Mouse (Mus musculus): ENCODE data around the gene Wiz.

The Wiz gene

DNA sequence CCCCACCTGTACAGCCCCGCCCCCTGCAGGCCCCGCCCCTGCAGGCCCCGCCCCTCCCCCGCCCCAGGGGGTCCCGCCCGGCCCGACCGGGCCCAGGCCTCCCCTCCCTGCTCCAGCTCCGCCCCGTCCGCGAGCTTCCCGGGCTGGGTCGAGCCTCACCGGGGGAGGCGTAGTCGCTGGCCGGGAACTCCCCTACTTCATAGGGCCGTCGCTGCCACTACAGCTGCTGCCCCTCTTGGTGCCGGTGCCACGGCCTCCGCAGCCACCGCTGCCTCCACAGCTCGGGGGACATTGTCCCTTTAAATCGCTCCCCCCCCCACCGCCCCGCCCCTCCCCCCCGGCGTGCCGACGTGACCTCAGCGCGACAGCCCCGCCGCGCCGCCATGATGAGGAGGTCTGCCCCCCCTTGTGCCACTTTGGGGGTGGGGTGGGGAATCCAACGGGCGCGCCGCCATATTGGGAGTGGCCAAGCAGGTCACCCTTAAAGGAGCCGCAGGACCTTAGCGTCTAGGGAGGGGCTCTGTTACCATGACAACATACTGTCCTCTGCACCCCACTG, at the start of gene Wiz:
Wiz (minus strand) TSS at position 339 of the 559 bp plus-strand sequence.
- DNase-seq (ENCODE audit: low spot score), result peak; percentile 95

DNA sequence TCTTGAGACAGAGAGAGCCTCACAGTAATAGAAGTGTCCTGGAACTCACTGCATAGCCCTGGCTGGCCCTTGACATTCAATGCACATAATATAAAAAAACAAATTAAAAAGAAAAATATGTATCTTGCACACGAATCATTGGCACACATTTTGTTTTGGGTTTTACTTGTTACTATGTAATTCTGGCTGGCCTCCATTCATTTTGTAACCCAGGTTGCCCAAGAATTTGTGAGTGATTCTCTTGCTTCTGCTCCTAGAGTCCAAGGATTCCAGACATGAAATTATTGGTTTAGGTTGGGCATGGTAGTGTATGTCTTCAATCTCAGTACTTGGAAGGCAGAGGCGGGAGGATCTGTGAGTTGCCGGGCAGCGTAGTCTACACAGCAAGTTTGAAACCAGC, 47.9 kb upstream of the Wiz start:
- DNase-seq (ENCODE audit: low spot score), result no peak

DNA sequence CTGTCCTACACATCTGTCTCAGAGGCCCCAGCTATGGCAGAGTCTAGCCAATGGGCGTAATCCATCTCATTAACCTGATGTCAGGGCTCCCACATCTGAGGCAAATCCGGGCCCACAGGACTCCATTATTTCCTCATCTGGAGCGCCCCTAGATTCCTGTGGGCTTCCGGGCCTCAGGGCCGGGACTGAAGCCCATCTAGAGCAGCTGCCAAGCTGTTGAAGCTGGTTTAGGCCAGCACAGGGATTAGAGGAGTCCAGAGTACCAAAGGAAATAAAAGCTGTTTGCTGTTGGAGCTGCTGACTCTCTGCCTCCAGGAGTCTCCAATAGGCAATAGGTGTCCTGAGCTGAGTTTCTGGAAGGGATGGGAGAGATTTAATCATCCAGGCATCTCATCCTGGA, 45.9 kb upstream of the Wiz start:
- DNase-seq (ENCODE audit: low spot score), result no peak

DNA sequence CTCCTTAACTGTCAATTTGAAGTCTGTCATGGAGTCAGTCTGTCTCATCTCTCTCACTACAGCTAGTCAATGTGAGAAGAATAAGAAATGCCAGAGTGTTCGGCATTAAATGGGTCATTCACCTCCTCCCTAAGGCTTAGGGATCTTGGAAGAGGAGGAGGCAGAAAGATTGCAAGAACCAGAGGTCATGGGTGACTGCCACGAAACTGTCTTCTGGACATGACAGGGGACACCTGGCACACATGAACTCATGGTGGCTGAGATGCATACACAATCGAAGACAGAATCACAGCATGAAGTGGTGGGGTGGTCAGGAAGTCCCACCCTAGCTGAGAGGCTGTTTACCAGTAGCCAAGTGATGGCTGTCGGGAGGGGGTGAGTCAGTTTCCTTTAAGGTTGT, 45.1 kb upstream of the Wiz start:
- DNase-seq (ENCODE audit: low spot score), result no peak

DNA sequence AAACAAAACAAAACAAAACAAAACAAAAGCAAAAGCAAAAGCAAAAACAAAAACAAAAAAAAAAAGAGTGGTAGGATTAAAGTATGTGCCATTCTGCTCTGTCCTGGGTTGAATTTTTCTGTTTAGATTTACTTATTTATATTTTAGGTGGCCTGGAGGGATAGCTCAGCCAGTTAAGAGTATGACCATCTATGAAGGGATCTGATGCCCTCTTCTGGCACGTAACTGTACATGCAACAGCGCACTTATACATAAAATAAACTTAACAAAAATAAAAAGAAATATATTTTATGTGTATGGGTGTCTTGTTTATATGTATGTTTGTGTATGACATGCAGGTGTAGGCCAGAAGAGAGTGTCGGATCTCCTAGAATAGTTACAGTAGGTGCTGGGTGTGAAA, 42.7 kb upstream of the Wiz start:
- DNase-seq (ENCODE audit: low spot score), result no peak

DNA sequence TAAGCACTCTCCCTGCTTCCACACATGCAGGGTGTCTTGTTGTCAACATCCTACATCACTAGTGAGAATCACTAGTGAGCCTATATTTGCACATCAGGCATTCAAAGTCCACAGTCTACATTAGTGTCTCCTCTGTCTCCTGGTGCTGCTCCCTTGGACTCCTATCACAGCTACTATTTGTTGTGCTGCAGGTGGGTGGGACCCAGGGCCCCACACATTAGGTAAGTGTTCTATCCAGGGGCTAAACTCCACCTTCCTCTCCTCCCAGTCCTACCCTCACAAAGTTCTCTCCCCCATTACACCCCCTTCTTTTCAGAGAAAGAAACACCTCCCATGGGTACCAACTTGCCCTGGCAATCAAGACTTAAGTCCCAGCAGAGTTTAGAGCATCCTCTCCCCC, 37.4 kb upstream of the Wiz start:
- no peak for DNase-seq (ENCODE audit: low spot score)

DNA sequence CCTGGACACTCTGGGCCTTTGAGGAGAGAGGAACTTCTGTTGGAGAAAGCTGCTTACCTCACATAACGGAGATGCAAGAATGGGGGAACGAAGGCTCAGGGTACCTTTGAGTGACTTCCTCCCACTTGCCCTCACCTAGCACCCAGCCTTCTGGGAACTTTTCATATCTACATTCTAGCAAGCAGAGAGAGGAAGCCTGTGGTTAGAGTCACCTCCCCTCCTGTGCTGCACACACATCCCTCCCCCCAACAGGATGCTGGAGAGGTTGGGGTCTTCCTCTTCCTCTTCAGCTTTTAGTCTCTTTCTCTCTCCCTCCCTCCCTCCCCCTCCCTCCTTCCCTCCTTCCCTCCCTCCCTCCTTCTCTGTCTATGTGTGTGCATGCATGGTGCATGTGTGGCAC, 34.8 kb upstream of the Wiz start, which contains the start of gene Pglyrp2:
Pglyrp2 (minus strand) TSS at position 134 of the 400 bp plus-strand sequence.
- no peak for DNase-seq (ENCODE audit: low spot score)

DNA sequence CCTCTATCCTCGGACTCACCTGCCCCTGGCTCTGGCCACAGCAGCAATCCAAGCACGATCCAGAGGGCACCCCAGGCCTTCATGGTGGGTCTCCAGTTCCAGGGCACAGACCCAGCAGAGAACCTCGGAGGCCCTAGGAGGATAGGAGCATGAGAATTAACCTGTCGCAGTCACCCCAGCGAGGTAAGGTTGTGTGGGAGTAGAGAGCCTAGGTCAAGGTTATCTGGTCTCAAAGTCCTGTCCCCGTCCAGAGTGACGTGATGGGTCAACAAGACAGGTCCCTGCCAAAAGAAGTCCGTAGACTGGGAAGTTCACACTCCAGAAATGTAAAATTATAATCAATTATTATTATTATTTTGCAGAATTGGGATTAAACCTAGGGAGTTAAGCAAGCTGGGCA, 31.5 kb upstream of the Wiz start:
- no peak for DNase-seq (ENCODE audit: low spot score)

DNA sequence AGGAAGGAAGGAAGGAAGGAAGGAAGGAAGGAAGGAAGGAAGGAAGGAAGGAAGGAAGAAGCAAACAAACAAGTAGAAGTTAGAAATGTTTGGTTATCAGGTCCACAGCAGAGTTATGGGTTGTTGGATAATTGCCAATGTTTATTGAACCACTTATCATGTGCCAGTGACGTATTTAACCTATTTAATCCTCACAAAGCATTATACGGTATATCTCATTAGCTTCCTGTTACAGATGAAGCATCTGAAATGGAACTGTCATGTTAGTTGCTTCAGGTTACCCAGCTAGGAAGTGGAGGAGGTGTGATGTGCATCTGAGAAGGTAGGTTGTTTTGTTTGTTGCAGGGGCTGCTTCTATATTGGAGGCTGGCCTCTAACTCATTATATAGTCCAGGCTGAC, 30.8 kb upstream of the Wiz start:
- no peak for DNase-seq (ENCODE audit: low spot score)

DNA sequence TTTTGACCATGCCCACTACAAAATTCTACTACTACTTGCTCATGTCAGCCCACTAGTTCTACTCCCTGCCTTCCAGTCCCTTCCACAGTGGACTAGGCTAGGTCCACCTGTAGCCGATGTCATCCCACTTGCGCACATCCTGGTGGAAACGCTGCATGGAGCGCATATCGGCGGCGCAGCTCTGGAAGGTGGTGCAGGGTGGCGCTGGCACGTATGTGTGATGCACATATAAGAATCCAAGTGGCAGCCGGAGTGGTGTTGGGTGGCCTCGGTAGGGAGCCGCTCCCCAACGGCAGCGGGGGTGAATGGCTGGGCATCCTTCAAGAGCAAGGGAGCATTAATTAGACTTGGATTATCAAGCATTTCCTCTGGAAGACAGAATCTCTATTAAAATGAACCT, 27.5 kb upstream of the Wiz start:
- DNase-seq (ENCODE audit: low spot score), result no peak

DNA sequence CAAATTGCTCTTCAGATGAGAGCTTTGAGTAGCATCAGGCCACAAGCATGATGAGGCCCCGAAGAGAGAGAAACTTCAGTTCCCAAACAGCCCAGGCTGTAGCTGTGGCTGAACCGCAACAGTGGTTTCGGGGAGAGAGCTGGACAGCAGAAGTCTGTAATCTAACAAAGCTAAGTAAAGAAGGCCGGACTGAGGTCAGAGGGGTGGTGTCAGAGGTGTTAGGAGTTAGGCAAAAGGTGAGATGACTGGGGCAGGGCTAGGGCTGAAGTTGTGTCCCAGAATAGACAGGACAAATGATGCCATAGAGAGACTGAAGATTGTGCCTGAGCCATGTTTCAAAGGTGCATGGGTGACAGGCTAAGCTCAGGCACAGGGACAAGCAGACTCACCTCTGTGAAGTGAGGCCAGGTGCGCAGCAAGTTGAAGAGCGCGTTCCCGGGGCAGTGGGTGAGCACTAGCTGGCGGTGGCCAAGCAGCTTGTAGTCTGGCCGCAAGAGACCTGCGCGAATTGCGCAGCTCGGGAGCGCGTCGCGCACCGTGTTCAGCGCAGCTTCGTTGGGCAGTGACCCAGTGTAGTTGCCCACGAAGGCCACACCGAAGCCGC, 26.3 kb upstream of the Wiz start:
- DNase-seq (ENCODE audit: low spot score), result no peak

DNA sequence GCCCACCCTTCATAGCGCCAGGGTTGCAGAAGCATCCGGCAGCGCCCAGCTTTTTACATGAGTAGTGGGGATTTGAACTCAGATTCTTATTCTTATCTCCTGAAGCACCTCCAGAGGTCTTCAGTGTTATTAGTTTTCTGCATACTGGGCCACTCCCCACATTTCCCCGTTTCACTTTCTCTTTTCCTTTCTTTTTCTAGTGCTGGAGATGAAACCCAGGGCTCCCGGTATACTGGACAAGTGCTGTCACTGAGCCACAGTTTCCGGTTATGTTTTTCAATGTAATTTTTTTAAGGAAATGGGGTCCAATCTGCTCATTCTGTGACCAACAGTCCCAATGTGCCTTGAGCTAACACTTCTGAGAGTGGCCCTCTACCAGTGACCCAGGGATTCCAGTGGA, 22.7 kb upstream of the Wiz start:
- DNase-seq (ENCODE audit: low spot score), result no peak

DNA sequence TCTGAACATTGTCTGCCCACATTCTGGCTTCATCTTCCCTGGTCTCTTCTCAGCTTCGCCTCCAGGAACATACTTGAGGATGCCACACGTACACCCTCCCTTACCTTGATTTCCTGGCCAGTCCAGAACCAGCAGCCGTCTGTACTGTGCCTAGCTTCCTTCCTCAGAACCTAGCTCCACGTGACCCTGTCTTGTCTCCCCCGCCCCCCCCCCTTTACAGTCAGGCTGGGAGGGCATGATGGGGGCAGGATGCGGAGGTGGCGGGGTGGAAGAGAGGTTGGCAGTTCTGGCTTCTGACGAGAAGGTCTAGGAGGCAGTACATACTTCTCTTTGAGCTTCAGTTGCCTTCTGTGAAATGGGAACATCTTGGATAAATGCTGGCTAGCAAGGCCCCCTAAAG, 14.2 kb upstream of the Wiz start, which contains the start of gene Rasal3:
Rasal3 (minus strand) TSS at position 167 of the 400 bp plus-strand sequence.
- DNase-seq (ENCODE audit: low spot score), result no peak

DNA sequence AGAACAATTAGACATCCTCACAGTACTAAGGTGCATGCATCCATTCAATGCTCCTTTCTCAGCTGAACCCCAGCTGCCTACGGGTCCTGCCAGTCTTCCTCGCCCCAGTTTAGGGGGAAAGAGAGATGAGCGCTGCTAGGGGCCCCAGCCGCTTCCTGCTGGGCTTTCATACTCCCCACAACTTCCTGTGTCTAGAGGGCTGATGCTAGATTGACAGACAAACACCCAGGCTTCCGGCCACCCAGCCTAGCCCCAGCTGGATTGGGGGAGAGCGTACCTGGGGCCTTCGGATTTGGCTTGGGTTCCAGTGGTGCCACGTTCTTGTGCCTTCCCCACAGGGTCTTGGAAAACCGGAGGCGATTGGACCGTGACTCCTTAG, 13.5 kb upstream of the Wiz start:
- DNase-seq (ENCODE audit: low spot score), result no peak

DNA sequence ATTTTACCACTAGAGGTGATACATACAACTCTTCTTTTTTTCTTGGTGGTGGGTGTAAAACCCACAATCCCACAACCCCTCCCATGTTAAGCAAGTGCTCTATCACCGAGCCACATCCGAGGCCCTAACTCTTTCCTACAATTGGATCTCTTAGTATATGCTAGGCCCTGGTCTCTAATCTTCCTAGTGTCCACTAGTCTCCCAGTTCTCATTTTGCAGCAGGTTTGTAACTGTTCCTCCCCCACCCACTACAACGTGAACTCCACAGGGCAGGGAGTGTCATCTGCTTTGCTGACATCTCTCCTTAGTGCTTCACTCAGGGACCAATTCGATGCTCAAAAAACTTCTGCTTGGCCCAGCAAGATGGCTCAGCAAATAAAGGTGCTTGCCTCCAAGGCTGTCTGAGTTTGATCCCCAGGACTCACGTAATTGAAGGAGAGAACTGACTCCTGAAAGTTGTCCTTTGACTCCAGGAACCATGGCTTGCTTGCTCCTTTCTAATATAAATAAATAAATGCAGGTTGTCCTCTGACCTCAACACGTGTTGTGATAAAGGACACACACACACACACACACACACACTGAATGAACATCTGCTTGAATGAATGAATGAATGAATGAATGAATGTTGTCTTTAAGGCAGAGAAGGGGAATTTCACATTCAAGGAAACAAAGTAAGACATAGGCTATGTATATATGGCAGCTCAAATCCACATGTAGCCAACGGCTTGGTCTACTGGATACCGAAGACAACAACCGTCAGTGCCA, 13.0 kb upstream of the Wiz start:
- DNase-seq (ENCODE audit: low spot score), result no peak

DNA sequence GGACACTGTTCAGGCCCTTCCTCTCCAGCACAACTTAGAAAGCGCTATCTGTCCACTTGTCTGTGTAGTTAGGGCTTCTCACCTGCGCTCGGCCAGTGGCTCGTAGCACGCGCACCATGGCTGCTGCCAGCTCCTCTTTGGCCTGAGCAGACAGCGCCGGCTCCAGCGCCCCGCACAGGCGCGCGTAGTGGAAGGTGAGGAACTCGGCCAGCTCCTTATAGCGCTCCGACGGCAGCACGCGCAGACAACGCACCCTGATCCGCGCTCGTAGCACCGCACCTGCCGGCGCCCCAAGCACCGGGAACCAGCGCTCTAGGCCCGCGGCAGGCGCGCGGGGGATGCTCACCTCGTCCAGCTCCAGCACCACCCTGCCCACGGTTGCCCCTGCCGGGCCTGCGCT, 7.0 kb upstream of the Wiz start:
- no peak for DNase-seq (ENCODE audit: low spot score)

DNA sequence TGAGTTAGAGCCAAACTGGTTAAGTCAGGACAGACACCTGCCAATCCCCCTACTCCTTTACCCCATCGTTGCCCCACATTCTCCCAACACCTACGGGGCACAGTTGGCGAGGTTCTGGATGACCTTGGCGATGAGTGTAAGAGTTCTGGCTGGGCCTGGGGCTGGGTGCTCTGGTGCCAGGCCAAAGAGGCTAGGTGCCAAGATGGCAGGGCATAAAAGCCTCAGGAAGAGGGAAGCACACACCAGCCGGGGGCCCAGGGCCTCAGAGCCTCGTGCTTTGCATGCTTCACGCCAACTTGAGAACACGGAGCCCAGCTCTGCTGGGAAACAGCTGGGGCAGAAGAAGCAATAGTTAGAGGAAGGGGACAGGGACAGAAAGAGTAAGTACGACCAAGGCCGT, 4.7 kb upstream of the Wiz start:
- DNase-seq (ENCODE audit: low spot score), result no peak

DNA sequence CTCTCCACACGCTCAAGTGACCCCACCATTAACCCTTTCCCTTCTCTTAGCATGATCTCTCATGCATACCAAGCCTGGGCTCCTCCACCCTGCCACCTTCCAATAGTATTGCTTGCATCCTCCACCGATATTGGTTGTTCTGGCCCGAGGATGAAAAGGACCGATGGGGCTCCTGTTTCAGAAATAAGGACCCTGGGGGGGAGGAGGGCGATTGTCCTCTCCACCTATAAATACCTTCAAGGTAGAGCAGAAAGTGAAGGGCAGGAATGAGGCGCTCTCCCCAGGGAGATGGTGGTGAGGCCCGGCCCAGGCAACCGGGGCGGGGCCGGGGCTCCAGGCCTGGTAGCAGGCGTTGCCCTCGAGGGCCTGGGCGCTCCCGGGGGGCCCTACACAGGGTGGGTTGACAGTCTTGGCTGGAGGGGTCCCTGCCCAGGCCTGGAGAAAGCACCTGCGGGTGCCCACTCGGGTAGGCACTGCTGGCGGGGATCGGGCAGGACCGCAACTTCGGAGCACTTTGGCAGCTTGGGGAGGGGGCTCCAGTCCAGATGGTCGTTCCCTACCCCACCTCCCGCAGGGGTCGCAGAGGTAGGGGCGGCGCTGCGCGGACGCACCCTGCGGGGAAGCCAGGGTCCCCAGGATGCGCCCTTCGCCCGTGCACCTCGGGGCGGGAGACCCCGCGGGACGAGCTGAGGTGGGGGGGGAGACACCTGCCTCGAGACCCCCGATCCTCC, 704 bp downstream of the Wiz start:
- DNase-seq (ENCODE audit: low spot score), result peak; percentile 33

DNA sequence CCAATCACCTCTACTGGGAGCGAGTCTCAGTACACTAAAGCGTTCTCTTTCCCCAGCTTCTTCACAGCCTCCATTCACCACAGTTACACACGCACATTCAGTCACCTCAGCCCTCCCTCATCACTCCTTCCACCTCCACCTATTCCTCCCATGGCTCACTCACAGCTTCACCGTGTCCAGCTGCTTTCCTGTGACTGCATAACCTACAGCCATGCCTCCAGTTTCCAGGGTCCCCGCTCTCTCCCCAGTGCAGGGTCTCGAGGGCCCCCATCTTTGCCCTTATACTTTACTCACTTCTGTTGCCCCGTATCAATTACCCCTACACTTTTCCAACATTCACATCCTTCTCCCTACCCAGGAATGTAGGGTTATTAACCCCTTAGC, 1.3 kb downstream of the Wiz start:
- DNase-seq (ENCODE audit: low spot score), result no peak

DNA sequence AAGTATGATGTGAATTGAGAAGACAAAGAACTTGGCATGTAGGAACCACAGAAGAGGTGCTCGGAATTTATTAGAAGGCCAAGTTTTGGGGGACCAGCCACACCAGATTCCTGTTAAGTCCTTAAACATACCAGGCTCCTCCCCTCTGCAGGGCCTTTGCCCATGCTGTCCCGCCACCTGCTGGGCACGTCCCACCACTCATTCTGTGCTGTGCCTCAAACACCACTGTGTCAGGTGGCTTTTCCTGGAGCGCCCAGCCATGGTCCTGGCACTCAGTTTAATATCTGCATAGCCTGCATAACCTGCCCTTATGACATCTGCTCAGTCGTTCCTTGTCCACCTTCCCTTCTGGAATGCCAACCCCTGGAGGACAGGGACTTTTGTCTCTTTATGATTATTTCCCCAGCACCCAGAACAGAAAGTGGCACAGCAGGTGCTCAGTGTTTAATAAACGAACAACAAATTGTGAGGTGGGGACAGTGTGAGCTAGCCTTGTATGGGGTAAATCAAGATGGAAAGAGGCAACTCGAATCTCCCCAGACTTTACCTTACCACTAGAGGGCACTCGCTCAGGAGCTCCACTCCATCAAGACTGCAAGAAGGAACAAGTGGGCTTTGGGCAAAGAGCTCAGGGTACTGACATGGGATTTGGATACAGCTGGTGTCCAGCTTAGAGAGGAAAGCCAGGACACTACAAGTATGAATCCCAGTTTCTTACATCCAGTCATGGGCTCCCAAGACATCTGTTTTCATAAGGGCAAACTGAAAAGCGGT, 2.4 kb downstream of the Wiz start:
- peak; percentile 63 for DNase-seq (ENCODE audit: low spot score)

DNA sequence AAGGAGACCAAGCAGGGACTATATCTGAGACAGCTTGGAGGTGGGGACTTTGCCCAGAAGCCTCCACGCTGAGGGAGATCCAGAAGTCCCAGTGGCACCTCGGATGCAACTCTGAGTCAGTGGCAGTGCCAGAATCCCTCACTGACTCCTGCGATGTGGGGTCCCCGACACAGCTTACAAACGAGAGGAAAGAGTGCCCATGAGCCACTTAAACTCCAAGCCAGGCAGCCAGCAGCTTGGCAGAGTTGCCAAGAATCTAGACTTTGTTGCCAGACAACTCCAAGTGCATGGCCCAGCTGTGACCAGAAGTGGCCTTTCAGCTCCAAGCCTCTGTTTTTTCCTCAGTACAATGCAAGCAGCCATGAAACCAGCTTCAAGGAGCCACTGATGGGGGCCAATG, 5.6 kb downstream of the Wiz start:
- DNase-seq (ENCODE audit: low spot score), result no peak

DNA sequence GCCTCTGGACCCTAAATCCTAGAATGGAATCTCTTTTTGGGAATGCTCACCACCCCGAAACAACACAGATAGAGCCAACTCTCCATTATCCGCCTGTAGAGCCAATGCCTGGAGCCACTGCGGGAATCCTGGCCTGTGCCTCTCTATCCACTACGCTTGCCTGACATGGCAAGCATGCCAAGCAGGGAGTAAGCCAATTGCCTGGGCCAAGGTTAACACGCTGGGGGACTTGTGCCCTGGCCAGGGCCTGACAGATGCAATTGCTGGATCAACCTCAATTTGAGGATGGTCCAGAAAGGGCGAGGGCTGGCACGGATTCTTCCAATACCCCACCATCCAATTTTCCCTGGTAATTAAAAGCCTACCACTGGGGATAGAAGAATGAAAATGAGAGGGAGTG, 6.7 kb downstream of the Wiz start:
- DNase-seq (ENCODE audit: low spot score), result no peak

All from layer of hippocampus, adult 11-12 months (tissue).